Mouse (Mus musculus) cerebellum, adult (tissue): ENCODE results near the gene Dlec1.

Source experiments
- ATAC-seq: cut with Nextera tagmentation; 2 replicates; pipeline ENCODE4 v1.9.2; 2017; ENCODE audit warnings: mild to moderate bottlenecking, moderate library complexity, mixed read lengths; ENCODE audit not compliant: insufficient number of reproducible peaks, low FRiP score, low TSS enrichment

Dlec1 gene

GRCm38 (mm10) chr9:119088148-119088801 lies 14.0 kb upstream of the Dlec1 start:
- peak; percentile 31; the same call in 1 of the 2 replicates for ATAC-seq

- no peak for ATAC-seq
Measured at GRCm38 (mm10) chr9:119089437-119089836, 12.8 kb upstream of the Dlec1 start.

GRCm38 (mm10) chr9:119090462-119090861 lies 11.8 kb upstream of the Dlec1 start:
- ATAC-seq, result no peak

GRCm38 (mm10) chr9:119091581-119092310 lies 10.5 kb upstream of the Dlec1 start:
- no peak for ATAC-seq

GRCm38 (mm10) chr9:119092473-119093418 lies 9.5 kb upstream of the Dlec1 start:
- no peak for ATAC-seq

- no peak for ATAC-seq
Measured at GRCm38 (mm10) chr9:119093419-119094295, 8.6 kb upstream of the Dlec1 start, which contains the start of gene Plcd1. Gene Plcd1, minus strand, starts transcription at chr9:119093502.

GRCm38 (mm10) chr9:119094462-119095109 lies 7.7 kb upstream of the Dlec1 start:
- no peak for ATAC-seq

- no peak for ATAC-seq
Measured at GRCm38 (mm10) chr9:119100177-119100898, 1.9 kb upstream of the Dlec1 start.

- no peak for ATAC-seq
Measured at GRCm38 (mm10) chr9:119102783-119103113, 470 bp downstream of the Dlec1 start.

- ATAC-seq, result no peak
Measured at GRCm38 (mm10) chr9:119107566-119107965, 5.3 kb downstream of the Dlec1 start.

- no peak for ATAC-seq
Measured at GRCm38 (mm10) chr9:119109685-119110353, 7.5 kb downstream of the Dlec1 start.

- ATAC-seq, result no peak
Measured at GRCm38 (mm10) chr9:119110640-119111039, 8.4 kb downstream of the Dlec1 start.

- ATAC-seq, result no peak
Measured at GRCm38 (mm10) chr9:119114911-119115310, 12.6 kb downstream of the Dlec1 start.

- ATAC-seq, result no peak
Measured at GRCm38 (mm10) chr9:119119409-119120167, 17.3 kb downstream of the Dlec1 start.

- ATAC-seq, result no peak
Measured at GRCm38 (mm10) chr9:119120168-119120560, 17.9 kb downstream of the Dlec1 start.

GRCm38 (mm10) chr9:119122596-119123369 lies 20.5 kb downstream of the Dlec1 start:
- ATAC-seq, result no peak
